Mouse (Mus musculus) heart, postnatal 0 days (tissue): ENCODE results near the gene Pdzk1.

ENCODE experiments used
- CTCF ChIP-seq: IDR thresholded peaks from 2 replicates; pipeline ENCODE4 v1.5.1; 2016; ENCODE audit warnings: antibody characterized with exemption, control low read depth, low read depth
- EP300 ChIP-seq: IDR thresholded peaks from 2 replicates; pipeline ENCODE4 v1.6.1; 2016; ENCODE audit warnings: antibody characterized with exemption, low read depth

- no peak for TF ChIP-seq EP300
- no peak for TF ChIP-seq CTCF
These were observed 19.4 kb downstream of the Pdzk1 start for GRCm38 (mm10) chr3:96848470-96848869.
